Mouse (Mus musculus): ENCODE results near the gene Aprt. TPM values are rescaled to one million over a fixed set of nuclear protein-coding genes. Genes with fewer than 3 reads are reported as not detected.

Gene Aprt
- polyA plus RNA-seq, 1 experiment from 2014 or later = 237 TPM

DNA sequence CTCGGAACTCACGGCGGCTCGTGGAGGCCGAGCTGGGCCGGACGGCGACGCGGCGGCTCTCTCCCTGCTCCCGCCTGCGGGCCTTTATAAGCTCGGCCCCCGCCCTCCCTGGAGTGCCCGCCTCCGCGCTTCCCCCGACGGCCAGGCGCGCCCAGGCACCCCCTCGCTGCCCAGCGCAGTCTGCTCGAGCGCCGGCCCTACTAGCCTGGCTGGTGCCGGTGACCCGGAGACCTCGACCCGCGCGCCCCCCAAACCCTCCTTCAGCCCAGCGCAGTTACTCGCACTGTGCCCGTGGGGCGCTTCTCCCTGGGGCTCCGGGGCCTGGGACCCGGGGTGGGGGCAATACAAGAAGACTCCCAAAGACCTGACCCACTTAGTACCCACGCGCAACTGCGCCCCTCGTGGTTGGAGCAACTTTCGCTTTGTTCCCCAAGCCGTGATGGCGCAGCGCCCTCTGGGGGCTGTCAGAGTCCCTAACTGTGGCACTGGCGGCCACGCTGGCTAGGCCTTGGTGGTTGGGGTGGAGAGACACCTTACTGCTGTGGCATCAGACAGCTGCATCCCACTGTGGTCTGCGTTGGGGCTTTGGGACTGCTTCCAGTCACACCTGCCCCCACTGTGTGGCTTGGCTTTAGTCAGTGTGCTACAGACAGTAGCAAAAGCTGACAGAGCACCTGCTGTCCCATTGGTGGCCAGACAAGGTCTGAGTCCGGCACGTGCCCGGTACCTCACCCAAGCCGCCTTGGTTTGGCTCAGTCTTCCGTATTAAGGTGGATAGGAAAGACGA lies 25.3 kb downstream of the Aprt start, which contains the start of gene Piezo1:
Gene Piezo1, minus strand, starts transcription at position 65 of the 787 bp plus-strand sequence.
- Histone ChIP-seq H3K27ac (peak within 1 kb of the TSS; percentile 91), H3K4me1 (replicated peaks) (peaks cover 50% of the 10 kb centered on the region), H3K27me3 (ENCODE audit: insufficient read depth, poor library complexity, severe bottlenecking) (peaks cover 38% of the 10 kb centered on the region), H3K9me3 (no peaks in the 10 kb centered on the region), H3K36me3 (no peaks in the 10 kb centered on the region), H3K4me3 (peak within 1 kb of the TSS; percentile 65)
- WGBS = 11% methylated on average over 55 of the region's 56 CpGs
- peak; percentile 83 for DNase-seq (ENCODE audit: low spot score)

DNA sequence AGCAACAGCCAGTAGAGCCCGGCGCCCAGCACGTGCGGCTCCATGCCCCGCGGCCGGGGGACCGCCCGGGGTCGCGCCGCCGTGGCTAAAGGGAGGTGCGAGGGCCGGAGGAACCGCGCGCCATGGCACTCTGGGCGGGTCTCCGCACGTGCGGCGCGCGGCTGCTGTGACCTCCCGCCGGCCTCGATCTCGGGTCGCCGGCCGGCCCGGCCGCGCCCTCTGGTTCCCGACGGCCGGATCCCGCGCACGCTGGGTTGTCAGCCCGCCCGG lies 25.8 kb downstream of the Aprt start:
- no peak for DNase-seq (ENCODE audit: low spot score)
- no peaks in the 10 kb centered on the region for H3K36me3 ChIP-seq
- H3K27ac ChIP-seq = peak overlapping the region; percentile 91
- H3K9me3 ChIP-seq = no peaks in the 10 kb centered on the region
- peaks cover 52% of the 10 kb centered on the region for H3K4me1 ChIP-seq (replicated peaks)
- under 1% methylated on average over 43 of the region's 43 CpGs for WGBS
- peak overlapping the region; percentile 65 for H3K4me3 ChIP-seq
- H3K27me3 ChIP-seq (ENCODE audit: insufficient read depth, poor library complexity, severe bottlenecking) = peaks cover 38% of the 10 kb centered on the region

DNA sequence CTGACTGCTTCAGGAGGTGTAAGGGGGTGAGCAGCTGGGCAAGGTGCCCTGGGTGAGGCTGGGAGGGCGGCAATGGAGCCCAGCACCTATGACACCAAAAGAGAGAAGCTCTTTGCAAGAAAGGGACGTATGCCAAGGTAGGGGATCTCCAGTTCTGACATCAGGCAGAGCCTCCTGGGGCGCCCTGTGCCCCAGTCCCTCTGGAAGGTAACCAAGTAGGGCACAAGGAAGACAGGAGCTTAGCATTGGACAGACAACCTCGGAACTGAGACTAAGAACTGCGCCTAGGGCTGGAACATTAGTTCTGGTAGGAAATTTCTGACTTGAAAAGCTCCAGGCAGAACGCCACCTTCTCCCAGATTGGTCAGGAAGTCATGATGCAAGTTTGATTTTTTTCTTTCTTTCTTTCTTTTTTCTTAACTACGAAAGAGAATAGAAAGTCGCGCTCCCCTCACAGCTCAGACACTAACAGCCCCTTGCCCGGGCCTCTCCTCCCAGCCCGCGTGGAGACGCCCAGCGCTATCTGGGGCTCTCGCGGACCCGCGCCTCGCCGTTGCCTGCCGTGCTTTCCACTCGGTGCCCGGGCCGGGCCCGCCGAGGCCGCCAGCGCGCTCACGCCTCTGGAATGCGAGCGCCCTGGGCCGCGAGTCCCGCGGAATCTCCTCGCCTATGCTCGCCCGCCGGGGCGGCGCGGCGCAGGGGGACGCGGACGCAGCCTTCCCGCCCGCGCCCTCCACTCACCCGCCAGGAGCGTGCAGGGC lies 26.3 kb downstream of the Aprt start:
- DNase-seq (ENCODE audit: low spot score) = peak; percentile 66
- Histone ChIP-seq H3K27ac (peak overlapping the region; percentile 91), H3K9me3 (no peaks in the 10 kb centered on the region), H3K27me3 (ENCODE audit: insufficient read depth, poor library complexity, severe bottlenecking) (peaks cover 38% of the 10 kb centered on the region), H3K4me1 (replicated peaks) (peaks cover 52% of the 10 kb centered on the region), H3K36me3 (no peaks in the 10 kb centered on the region), H3K4me3 (peak overlapping the region; percentile 65)
- WGBS = 3% methylated on average over 52 of the region's 52 CpGs

DNA sequence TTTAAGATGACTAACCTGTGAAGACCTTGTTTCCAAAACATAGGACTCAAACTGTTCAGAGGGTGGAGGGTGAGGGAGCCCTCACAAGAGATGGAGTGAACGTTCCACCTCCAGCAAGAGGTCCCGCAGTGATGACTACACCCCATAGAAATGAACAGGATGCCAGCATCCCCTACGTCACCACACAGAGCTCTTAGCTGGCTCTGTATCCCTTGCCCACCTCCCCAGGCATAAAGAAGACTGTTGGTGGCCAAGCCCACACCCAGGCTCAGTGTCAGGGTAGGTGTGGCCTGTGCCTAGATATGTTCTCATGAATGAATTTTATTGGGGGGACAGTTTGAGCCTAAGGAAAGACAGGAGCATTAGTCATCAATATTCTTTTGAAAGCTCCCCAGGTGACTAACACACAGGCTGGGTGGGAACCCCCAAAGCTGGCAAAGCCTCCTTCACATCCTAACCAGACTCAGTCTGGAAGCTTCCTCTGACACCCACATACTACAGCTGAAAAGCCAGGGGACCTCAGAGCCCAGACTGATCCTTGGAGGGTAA lies 27.7 kb downstream of the Aprt start:
- Histone ChIP-seq H3K36me3 (no peaks in the 10 kb centered on the region), H3K27me3 (ENCODE audit: insufficient read depth, poor library complexity, severe bottlenecking) (peaks cover 38% of the 10 kb centered on the region), H3K27ac (no peak overlapping the region), H3K4me3 (0 out of 2 replicates have a peak overlapping the region, but pooled peaks have one; percentile 65), H3K4me1 (replicated peaks) (peaks cover 52% of the 10 kb centered on the region), H3K9me3 (no peaks in the 10 kb centered on the region)
- no peak for DNase-seq (ENCODE audit: low spot score)
- WGBS = 90% methylated on average over 3 of the region's 3 CpGs

DNA sequence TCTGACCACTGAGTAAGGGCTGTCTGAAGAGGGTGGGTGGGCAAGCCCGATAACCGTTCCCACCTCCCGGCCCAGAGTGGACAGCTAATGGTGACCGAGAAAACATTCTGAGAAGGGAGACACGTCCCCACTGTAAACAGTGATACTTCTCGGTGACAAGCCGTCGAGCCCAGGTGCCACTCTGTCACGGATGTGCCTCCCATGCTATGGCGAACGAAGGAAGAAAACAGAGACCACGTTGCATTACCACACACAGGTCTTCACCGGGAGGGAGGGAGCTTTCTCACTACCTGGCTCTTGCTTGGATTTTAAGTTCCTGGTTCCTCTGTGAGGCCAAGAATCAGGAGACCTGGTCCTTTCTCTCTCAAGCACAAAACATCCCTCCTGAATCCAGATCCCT lies 28.4 kb downstream of the Aprt start:
- Histone ChIP-seq H3K27me3 (ENCODE audit: insufficient read depth, poor library complexity, severe bottlenecking) (peaks cover 38% of the 10 kb centered on the region), H3K27ac (no peak overlapping the region), H3K9me3 (no peaks in the 10 kb centered on the region), H3K36me3 (0 out of 2 replicates have a peak, but pooled peaks cover 2% of the 10 kb centered on the region), H3K4me1 (replicated peaks) (peaks cover 52% of the 10 kb centered on the region), H3K4me3 (0 out of 2 replicates have a peak overlapping the region, but pooled peaks have one; percentile 11)
- 74% methylated on average over 13 of the region's 13 CpGs for WGBS
- no peak for DNase-seq (ENCODE audit: low spot score)

DNA sequence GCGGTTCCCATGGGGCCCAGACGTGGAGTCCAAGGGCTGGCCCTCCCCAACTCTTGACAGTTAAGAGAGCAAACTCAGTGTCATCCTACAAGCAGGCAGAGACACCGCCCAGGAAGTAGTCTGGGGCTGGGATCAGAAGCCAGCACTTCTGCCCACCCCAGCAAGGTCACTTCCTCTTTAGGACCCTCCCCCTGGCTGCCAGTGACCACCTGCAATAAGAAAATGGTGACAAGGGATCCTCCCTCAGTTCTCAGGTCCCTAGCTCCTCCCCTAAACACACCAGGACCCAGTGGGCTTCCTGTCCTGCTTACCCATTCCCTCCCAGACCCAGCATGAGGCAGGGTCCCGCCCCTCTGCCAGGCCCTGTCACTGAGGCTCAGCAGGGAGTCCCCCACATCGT lies 28.9 kb downstream of the Aprt start:
- H3K4me3 ChIP-seq = 0 out of 2 replicates have a peak overlapping the region, but pooled peaks have one; percentile 11
- H3K36me3 ChIP-seq = 0 out of 2 replicates have a peak, but pooled peaks cover 7% of the 10 kb centered on the region
- H3K9me3 ChIP-seq = no peaks in the 10 kb centered on the region
- peaks cover 38% of the 10 kb centered on the region for H3K27me3 ChIP-seq (ENCODE audit: insufficient read depth, poor library complexity, severe bottlenecking)
- peaks cover 53% of the 10 kb centered on the region for H3K4me1 ChIP-seq (replicated peaks)
- 33% methylated on average over 5 of the region's 5 CpGs for WGBS
- DNase-seq (ENCODE audit: low spot score) = no peak
- peak overlapping the region; percentile 66 for H3K27ac ChIP-seq

DNA sequence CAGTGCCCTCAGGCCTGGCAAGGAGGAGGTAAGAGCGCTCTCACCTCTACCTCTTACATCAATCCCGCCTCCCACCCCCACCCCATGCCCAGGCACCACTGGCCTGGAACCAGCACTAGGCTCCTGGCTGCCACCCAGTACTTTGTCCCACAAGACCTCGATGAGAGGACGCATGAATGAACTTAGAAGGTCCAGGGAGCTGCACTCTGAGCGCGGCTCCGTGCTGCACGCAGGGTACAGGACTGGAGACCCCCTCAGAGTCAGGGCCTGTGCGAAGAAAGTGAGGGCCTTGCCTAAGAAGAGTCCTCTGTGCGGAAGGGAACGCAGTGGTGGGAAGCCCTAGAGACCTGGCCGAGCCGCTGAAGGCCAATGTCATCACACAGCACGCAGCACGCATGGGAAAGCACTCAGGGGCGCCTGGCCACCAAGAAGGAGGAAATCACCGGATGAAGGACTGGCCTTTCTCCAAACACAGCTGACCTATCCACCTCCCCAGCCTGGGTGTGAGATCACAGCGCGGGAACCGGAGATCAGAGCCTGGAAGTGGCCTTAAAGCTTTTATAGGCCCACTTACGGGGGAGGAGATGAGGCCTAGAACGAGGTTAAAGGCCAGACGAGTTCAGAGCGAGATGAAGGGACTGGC lies 29.8 kb downstream of the Aprt start:
- peaks cover 56% of the 10 kb centered on the region for H3K4me1 ChIP-seq (replicated peaks)
- H3K4me3 ChIP-seq = peak overlapping the region; percentile 10; the same call in 1 of the 2 replicates

DNA sequence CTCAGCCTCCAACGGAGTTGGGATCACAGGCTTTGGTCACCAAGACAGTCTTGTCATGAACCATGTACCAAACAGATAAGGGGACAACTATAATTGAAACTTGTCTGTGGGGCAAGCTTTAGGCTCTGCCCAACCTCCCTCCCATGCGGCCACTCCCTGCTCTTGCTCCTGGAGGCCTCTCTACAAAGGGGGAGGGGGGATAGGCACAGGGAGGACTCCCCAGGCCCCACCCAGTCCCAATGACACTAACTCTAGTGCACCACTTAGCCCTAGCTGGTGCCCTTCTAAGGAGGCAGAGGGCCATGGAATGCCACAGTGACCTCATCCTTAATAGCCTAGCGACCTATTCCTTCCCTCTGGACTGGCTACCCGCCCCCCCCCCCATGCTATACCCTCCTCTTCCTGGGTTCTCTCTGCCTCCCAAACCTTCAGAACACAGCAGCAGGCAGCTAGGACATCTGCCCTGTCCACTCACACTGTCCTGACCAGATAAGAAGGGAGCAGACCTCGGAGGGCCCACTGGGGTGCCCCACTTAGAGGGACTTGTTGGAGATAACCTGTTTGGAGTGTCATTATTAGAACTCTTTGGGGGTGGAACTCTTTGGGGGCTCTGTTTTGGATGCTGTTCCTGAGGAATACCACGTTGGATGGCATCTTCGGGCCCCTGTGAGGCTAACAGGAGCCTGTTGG lies 30.5 kb downstream of the Aprt start:
- 87% methylated on average over 6 of the region's 7 CpGs for WGBS
- DNase-seq (ENCODE audit: low spot score) = no peak
- Histone ChIP-seq H3K4me1 (replicated peaks) (peaks cover 56% of the 10 kb centered on the region), H3K27ac (peak overlapping the region; percentile 66), H3K36me3 (0 out of 2 replicates have a peak, but pooled peaks cover 10% of the 10 kb centered on the region), H3K4me3 (no peak overlapping the region), H3K27me3 (ENCODE audit: insufficient read depth, poor library complexity, severe bottlenecking) (peaks cover 29% of the 10 kb centered on the region), H3K9me3 (no peaks in the 10 kb centered on the region)

More for the DNA sequence above, 29.8 kb downstream of the Aprt start:
- H3K9me3 ChIP-seq = no peaks in the 10 kb centered on the region
- H3K36me3 ChIP-seq = 0 out of 2 replicates have a peak, but pooled peaks cover 10% of the 10 kb centered on the region
- peaks cover 36% of the 10 kb centered on the region for H3K27me3 ChIP-seq (ENCODE audit: insufficient read depth, poor library complexity, severe bottlenecking)
- no peak for DNase-seq (ENCODE audit: low spot score)
- peak overlapping the region; percentile 66 for H3K27ac ChIP-seq
- 69% methylated on average over 24 of the region's 24 CpGs for WGBS

DNA sequence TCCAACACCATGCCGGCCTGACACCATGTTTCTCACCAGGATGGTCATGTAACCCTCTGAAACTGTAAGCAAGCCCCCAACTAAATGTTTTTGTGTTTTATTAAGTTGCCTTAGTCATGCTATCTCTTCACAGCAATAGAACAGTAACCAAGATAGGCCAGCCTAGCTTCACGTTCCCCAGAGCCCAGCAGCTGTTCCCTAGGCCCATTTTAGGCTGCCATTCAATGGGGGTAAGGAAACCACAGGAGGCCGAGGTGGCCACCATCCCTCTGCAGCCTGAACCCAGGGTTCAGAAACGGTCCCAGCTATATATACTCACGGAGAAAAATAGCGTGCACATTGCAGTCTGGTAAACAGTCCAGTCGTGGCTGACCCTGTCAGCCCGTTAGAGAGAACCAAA lies 32.6 kb downstream of the Aprt start:
- 0 out of 2 replicates have a peak, but pooled peaks cover 10% of the 10 kb centered on the region for H3K36me3 ChIP-seq
- H3K27ac ChIP-seq = no peak overlapping the region
- no peak for DNase-seq (ENCODE audit: low spot score)
- no peaks in the 10 kb centered on the region for H3K9me3 ChIP-seq
- H3K4me1 ChIP-seq (replicated peaks) = peaks cover 42% of the 10 kb centered on the region
- 91% methylated on average over 8 of the region's 8 CpGs for WGBS
- peaks cover 8% of the 10 kb centered on the region for H3K27me3 ChIP-seq (ENCODE audit: insufficient read depth, poor library complexity, severe bottlenecking)
- H3K4me3 ChIP-seq = no peak overlapping the region

DNA sequence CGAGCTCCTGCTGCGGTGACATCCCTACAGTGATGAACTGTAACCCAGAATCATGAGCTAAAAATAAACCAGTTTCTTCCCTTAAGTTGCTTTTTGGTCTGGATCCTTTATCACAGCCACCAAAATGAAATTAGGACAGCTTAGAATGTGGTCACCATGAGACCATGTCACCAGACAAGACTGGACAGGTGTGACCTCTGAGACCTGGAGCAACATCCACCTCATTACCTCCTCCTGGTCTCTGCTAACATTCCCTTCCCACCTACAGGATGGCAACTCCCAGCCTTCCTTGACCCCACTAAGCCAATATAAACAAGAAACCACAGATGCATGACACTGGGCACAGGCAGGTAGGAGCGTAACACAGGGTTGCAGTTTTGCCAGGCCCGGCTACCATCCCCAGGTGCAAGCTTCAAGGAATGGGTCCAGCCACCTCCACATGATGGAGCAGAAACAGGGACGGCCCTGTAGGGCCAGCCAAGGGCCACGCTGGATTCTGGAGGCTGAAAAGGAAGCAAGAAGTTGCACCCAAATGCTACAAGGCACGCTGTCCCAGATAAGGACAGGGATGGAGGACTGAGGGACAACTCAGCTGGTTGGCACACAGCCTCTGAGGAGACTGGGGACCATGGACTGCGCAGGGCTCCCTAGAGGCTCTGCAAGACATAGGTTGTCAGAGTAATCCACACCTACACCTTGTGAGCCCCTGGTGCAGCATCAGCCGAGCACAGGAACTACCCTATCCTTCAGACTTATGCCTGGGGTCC lies 38.2 kb downstream of the Aprt start:
- Histone ChIP-seq H3K9me3 (no peaks in the 10 kb centered on the region), H3K4me1 (replicated peaks) (peaks cover 38% of the 10 kb centered on the region), H3K36me3 (0 out of 2 replicates have a peak, but pooled peaks cover 9% of the 10 kb centered on the region), H3K27me3 (ENCODE audit: insufficient read depth, poor library complexity, severe bottlenecking) (no peaks in the 10 kb centered on the region), H3K27ac (peak overlapping the region; percentile 41), H3K4me3 (no peak overlapping the region)
- DNase-seq (ENCODE audit: low spot score) = no peak
- WGBS = 87% methylated on average over 9 of the region's 9 CpGs

DNA sequence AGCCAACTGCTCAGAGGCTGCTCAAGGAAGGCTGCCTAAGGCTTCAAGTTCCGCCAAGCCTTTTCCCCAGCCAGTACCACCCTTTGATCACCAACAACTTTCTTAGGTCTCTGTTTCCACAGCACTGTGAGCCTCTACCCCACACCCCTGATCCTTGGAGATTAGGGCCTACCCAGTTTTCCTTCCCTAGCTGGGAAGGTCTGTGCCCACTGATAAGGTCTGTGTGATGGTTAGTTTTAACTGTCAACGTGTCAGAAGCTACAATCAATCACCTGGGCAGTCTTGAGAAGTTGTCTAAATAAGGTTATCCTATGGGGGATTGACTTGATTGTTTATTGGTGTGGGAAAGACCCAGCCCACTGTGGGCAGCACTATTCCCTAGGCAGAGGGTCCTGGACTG lies 38.9 kb downstream of the Aprt start:
- no peak overlapping the region for H3K4me3 ChIP-seq
- 0 out of 2 replicates have a peak, but pooled peaks cover 2% of the 10 kb centered on the region for H3K36me3 ChIP-seq
- H3K27ac ChIP-seq = no peak overlapping the region
- H3K4me1 ChIP-seq (replicated peaks) = peaks cover 38% of the 10 kb centered on the region
- no peak for DNase-seq (ENCODE audit: low spot score)
- 89% methylated on average over 2 of the region's 2 CpGs for WGBS
- H3K27me3 ChIP-seq (ENCODE audit: insufficient read depth, poor library complexity, severe bottlenecking) = no peaks in the 10 kb centered on the region
- no peaks in the 10 kb centered on the region for H3K9me3 ChIP-seq
